Mouse (Mus musculus): ENCODE measurements at regions not wholly inside any gene's neighbourhood (a gene's known extent, or its start where the extent isn't known, plus 50 kb on each side); places are given as distances from the start of the nearest gene placed in this dataset.

DNA sequence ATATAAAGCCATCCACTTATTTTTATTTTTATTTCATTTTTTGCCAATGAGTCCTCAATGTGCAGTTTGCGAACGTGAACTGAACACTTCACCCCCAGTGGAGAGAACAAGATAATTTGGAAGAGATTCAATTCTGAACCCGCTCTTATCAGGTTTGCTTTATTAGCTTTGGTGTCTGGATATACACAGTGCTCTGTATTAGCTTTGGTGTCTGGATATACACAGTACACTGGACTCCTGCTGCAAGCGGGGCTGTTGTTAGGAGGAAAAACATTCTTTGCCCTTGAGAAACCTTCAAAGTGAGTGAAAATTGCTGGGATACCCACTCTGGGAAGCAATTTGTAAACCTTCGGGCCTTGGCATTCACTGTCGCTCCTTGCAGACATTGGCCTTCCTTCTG, 333.7 kb downstream of the Wdr20rt start:
- TF ChIP-seq CTCF (IDR thresholded peaks at IDR 0.05; ENCODE audit: low read depth) (no peak), EP300 (IDR thresholded peaks at IDR 0.05; ENCODE audit: low read depth) (no peak)

All from liver, embryonic 14.5 days (tissue).